Mouse (Mus musculus) midbrain, embryonic 11.5 days (tissue): Measurements from ENCODE around the gene Olfr553. TPM values are rescaled to one million over a fixed set of nuclear protein-coding genes. Genes with fewer than 3 reads are reported as not detected.

Source experiments
- polyA plus RNA-seq: library from polyadenylated mRNA; unstranded; fragments of >200 nt; fragmentation: Nextera tagmentation; extraction: Ambion mirVana; gene quantifications from 2 replicates; pipeline ENCODE4 v1.2.1, GENCODE M21; 2014

The Olfr553 gene
- polyA plus RNA-seq, 1 experiment from 2014 or later: not detected

Other genes starting within 250 kb of the Olfr553 start
- gene Rrm1, start 176.5 kb downstream of the Olfr553 start, polyA plus RNA-seq: 234 and 249 TPM in 2 replicates
- gene Olfr543, start 136.5 kb downstream of the Olfr553 start, polyA plus RNA-seq: 0.25 and 0.33 TPM in 2 replicates
- gene Olfr544, start 129.9 kb downstream of the Olfr553 start, polyA plus RNA-seq: 0.04 and 0.10 TPM in 2 replicates
- 0.16 TPM in 1 of 2 replicates, not detected in the other for gene Olfr545, start 118.6 kb downstream of the Olfr553 start, polyA plus RNA-seq
- gene Olfr547, start 83.5 kb downstream of the Olfr553 start, polyA plus RNA-seq: not detected in 2 replicates
- gene Olfr548-ps1, start 77.3 kb downstream of the Olfr553 start, polyA plus RNA-seq: not detected in 2 replicates
- gene Olfr549, start 68.3 kb downstream of the Olfr553 start, polyA plus RNA-seq: not detected in 2 replicates
- 0.42 and 0.44 TPM in 2 replicates for gene Trim21, start 52.7 kb downstream of the Olfr553 start, polyA plus RNA-seq
- gene Olfr550, start 46.8 kb downstream of the Olfr553 start, polyA plus RNA-seq: not detected in 2 replicates
- gene Olfr551, start 26.3 kb downstream of the Olfr553 start, polyA plus RNA-seq: not detected in 2 replicates
- not detected in 2 replicates for gene Olfr552, start 20.4 kb downstream of the Olfr553 start, polyA plus RNA-seq
- gene Olfr554, start 20.2 kb upstream of the Olfr553 start, polyA plus RNA-seq: not detected in 2 replicates
- not detected in 2 replicates for gene Olfr555, start 40.6 kb upstream of the Olfr553 start, polyA plus RNA-seq
- gene Olfr556, start 46.7 kb upstream of the Olfr553 start, polyA plus RNA-seq: not detected in 2 replicates
- 9.5 and 10.8 TPM in 2 replicates for gene Trim68, start 69.1 kb upstream of the Olfr553 start, polyA plus RNA-seq
- not detected in 2 replicates for gene Olfr557, start 77.7 kb upstream of the Olfr553 start, polyA plus RNA-seq
- gene Olfr558, start 84.0 kb upstream of the Olfr553 start, polyA plus RNA-seq: not detected in 2 replicates
- not detected in 2 replicates for gene Olfr33, start 100.9 kb upstream of the Olfr553 start, polyA plus RNA-seq
- not detected in 2 replicates for gene Olfr559, start 109.3 kb upstream of the Olfr553 start, polyA plus RNA-seq
- not detected in 2 replicates for gene Olfr560, start 141.1 kb upstream of the Olfr553 start, polyA plus RNA-seq
- not detected in 2 replicates for gene Olfr78, start 141.3 kb upstream of the Olfr553 start, polyA plus RNA-seq
- not detected in 2 replicates for gene Olfr561, start 153.0 kb upstream of the Olfr553 start, polyA plus RNA-seq
- gene Olfr564, start 185.3 kb upstream of the Olfr553 start, polyA plus RNA-seq: not detected in 2 replicates
- not detected in 2 replicates for gene Olfr566, start 240.5 kb upstream of the Olfr553 start, polyA plus RNA-seq